Mouse (Mus musculus) heart, embryonic 16.5 days (tissue): ENCODE data around the gene Prss57. TPM values are rescaled to one million over a fixed set of nuclear protein-coding genes. Genes with fewer than 3 reads are reported as not detected.
A peak's percentile ranks its signal among the peaks of the same experiment; 100 is the strongest.

Experiments used
- ATAC-seq: fragments of 200-750 bp; cut with Nextera tagmentation; replicated peaks from 2 replicates; pipeline ENCODE4 v1.8.0; 2017; ENCODE audit warnings: moderate number of reproducible peaks; ENCODE audit not compliant: insufficient read depth, low FRiP score; ENCODE audit errors: extremely low read depth
- H3K27ac ChIP-seq: fragments of 300-500 bp; sonication (generic); 2 replicates; pipeline ENCODE4 v1.5.1; 2014; ENCODE audit warnings: mild to moderate bottlenecking, low read length, control low read depth, moderate library complexity
- H3K27me3 ChIP-seq: fragments of 300-500 bp; sonication (generic); 2 replicates; pipeline ENCODE4 v1.6.1; 2014; ENCODE audit warnings: low read length, mixed read lengths; ENCODE audit not compliant: control insufficient read depth, insufficient read depth
- H3K36me3 ChIP-seq: fragments of 300-500 bp; sonication (generic); 2 replicates; pipeline ENCODE4 v1.6.1; 2014; ENCODE audit not compliant: control insufficient read depth, insufficient read depth
- H3K4me1 ChIP-seq: fragments of 300-500 bp; sonication (generic); 2 replicates; pipeline ENCODE4 v1.6.1; 2014; ENCODE audit warnings: low read length, mixed read lengths; ENCODE audit not compliant: control insufficient read depth, insufficient read depth
- H3K4me2 ChIP-seq: fragments of 300-500 bp; sonication (generic); 2 replicates; pipeline ENCODE4 v1.6.1; 2014; ENCODE audit warnings: low read depth, mild to moderate bottlenecking, control low read depth, low read length
- H3K4me3 ChIP-seq: fragments of 300-500 bp; sonication (generic); 2 replicates; pipeline ENCODE4 v1.5.1; 2014; ENCODE audit warnings: mild to moderate bottlenecking, control low read depth, low read length
- H3K9ac ChIP-seq: fragments of 300-500 bp; sonication (generic); 2 replicates; pipeline ENCODE4 v1.6.1; 2014; ENCODE audit warnings: low read length, control low read depth
- H3K9me3 ChIP-seq: fragments of 300-500 bp; sonication (generic); replicated peaks from 2 replicates; pipeline ENCODE4 v1.6.1; 2016; ENCODE audit warnings: low read length; ENCODE audit not compliant: control insufficient read depth
- WGBS: fragments of 180-500 bp; shearing (Covaris S2); extraction: QIAGEN DNeasy Blood & Tissue Kit; methylation state at CpG from one replicate; pipeline ENCODE4 v1.1.7; 2014; 5-methylcytosine and 5-hydroxymethylcytosine counted together
- polyA plus RNA-seq: library from polyadenylated mRNA; unstranded; fragments of >200 nt; fragmentation: Nextera tagmentation; extraction: Ambion mirVana; gene quantifications from 2 replicates; pipeline ENCODE4 v1.2.1, GENCODE M21; 2015

Gene Prss57
- polyA plus RNA-seq, 1 experiment from 2014 or later = 7.9 TPM

DNA sequence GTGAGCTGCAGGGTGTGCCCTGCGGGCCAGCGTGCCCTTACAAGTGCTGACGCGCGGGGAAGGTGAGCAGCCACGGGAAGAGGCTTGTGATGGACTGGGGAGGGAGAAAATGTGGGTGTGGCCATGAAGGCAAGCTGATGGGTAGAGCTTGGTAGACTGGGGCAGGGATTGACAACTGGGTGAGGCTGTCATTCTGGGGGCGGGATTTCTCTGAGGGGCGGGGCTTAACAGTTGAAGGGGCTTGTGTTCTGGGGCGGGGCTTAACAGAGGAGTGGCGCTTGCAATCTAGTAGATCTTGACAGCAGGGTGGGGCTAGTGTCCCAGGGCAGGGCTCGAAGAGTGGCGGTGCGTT lies 10.1 kb downstream of the Prss57 start:
- H3K4me3 ChIP-seq = peak overlapping the region; percentile 53
- H3K4me1 ChIP-seq = peaks cover 26% of the 10 kb centered on the region
- H3K27me3 ChIP-seq = peaks cover 7% of the 10 kb centered on the region; the same call in 1 of the 2 replicates
- H3K36me3 ChIP-seq = no peaks in the 10 kb centered on the region
- no peak; the same call in 1 of the 2 replicates for ATAC-seq
- H3K4me2 ChIP-seq = peak overlapping the region; percentile 92
- H3K27ac ChIP-seq = no peak overlapping the region
- H3K9ac ChIP-seq = peak overlapping the region; percentile 51; the same call in 1 of the 2 replicates
- WGBS = 2% methylated on average over 13 of the region's 13 CpGs
- H3K9me3 ChIP-seq = no peaks in the 10 kb centered on the region

DNA sequence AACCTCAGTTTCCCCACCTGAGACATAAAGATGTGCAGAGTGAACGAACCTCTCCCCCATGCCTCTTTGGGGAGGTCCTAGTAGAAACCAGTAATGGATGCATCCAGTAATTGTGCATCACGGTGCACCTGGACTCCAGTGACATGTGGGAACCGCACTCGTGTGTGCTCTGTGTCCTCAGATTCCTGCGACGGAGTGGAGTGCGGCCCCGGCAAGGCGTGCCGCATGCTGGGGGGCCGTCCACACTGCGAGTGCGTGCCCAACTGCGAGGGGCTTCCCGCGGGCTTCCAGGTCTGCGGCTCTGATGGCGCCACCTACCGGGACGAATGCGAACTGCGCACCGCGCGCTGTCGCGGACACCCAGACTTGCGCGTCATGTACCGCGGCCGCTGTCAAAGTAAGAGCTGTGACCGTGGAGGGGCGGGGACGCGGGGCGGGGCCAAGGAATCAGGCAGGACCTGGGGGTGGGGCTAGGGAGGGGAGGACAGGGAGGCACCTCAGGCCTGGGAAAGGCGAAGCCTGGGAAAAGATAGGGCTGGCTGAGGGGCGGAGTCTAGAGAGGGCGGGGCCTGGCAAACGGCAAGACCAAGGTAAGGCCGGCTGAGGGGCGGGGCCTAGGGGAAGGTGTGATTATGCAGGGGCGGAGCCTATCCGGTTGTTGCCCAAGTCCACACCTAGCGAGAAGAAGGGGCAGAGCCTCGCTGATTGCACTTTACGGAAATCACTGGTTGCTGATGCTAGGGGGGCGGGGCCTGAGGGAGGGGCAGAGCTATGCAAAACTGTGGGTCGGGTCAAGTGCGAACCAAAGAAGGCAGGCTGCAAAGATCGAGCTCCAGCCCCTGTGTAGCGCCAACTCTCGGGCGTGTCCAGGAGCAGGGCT lies 10.7 kb downstream of the Prss57 start:
- Histone ChIP-seq H3K27ac (no peak overlapping the region), H3K4me2 (peak overlapping the region; percentile 92), H3K4me3 (peak overlapping the region; percentile 53), H3K27me3 (peaks cover 7% of the 10 kb centered on the region; the same call in 1 of the 2 replicates), H3K9ac (peak overlapping the region; percentile 51; the same call in 1 of the 2 replicates), H3K4me1 (peaks cover 26% of the 10 kb centered on the region), H3K9me3 (peaks cover 3% of the 10 kb centered on the region; the same call in 1 of the 2 replicates), H3K36me3 (no peaks in the 10 kb centered on the region)
- WGBS = 3% methylated on average over 54 of the region's 55 CpGs
- peak; percentile 77 for ATAC-seq

- H3K9ac ChIP-seq = no peak overlapping the region
- peaks cover 4% of the 10 kb centered on the region; the same call in 1 of the 2 replicates for H3K27me3 ChIP-seq
- H3K4me3 ChIP-seq = no peak overlapping the region
- no peak for ATAC-seq
- H3K36me3 ChIP-seq = no peaks in the 10 kb centered on the region
- no peak overlapping the region for H3K27ac ChIP-seq
- 31% methylated on average over 2 of the region's 2 CpGs for WGBS
- H3K9me3 ChIP-seq = peaks cover 5% of the 10 kb centered on the region; the same call in 1 of the 2 replicates
- H3K4me2 ChIP-seq = no peak overlapping the region
- peaks cover 26% of the 10 kb centered on the region for H3K4me1 ChIP-seq
Observed at GRCm38 (mm10) chr10:79779193-79779592, 11.6 kb downstream of the Prss57 start.

GRCm38 (mm10) chr10:79778006-79778405 lies 12.8 kb downstream of the Prss57 start:
- peak overlapping the region; percentile 56 for H3K4me3 ChIP-seq
- no peaks in the 10 kb centered on the region for H3K36me3 ChIP-seq
- H3K4me2 ChIP-seq = peak overlapping the region; percentile 73
- H3K9ac ChIP-seq = peak overlapping the region; percentile 48
- H3K9me3 ChIP-seq = peaks cover 5% of the 10 kb centered on the region; the same call in 1 of the 2 replicates
- peak overlapping the region; percentile 75 for H3K27ac ChIP-seq
- peak; percentile 47 for ATAC-seq
- H3K27me3 ChIP-seq = peaks cover 4% of the 10 kb centered on the region; the same call in 1 of the 2 replicates
- H3K4me1 ChIP-seq = peaks cover 26% of the 10 kb centered on the region
- WGBS = 7% methylated on average over 15 of the region's 15 CpGs

- H3K27ac ChIP-seq = peak within 1 kb of the TSS; percentile 75
- peak within 1 kb of the TSS; percentile 56 for H3K4me3 ChIP-seq
- H3K9me3 ChIP-seq = peaks cover 7% of the 10 kb centered on the region; the same call in 1 of the 2 replicates
- 2% methylated on average over 38 of the region's 39 CpGs for WGBS
- H3K4me1 ChIP-seq = peaks cover 26% of the 10 kb centered on the region
- peaks cover 4% of the 10 kb centered on the region; the same call in 1 of the 2 replicates for H3K27me3 ChIP-seq
- ATAC-seq = no peak
- peak within 1 kb of the TSS; percentile 77 for H3K9ac ChIP-seq
- H3K36me3 ChIP-seq = no peaks in the 10 kb centered on the region
- H3K4me2 ChIP-seq = peak within 1 kb of the TSS; percentile 73
Observed at GRCm38 (mm10) chr10:79777103-79777531, 13.6 kb downstream of the Prss57 start, which contains the start of gene Fstl3. Gene Fstl3, plus strand, starts transcription at chr10:79777272.

DNA sequence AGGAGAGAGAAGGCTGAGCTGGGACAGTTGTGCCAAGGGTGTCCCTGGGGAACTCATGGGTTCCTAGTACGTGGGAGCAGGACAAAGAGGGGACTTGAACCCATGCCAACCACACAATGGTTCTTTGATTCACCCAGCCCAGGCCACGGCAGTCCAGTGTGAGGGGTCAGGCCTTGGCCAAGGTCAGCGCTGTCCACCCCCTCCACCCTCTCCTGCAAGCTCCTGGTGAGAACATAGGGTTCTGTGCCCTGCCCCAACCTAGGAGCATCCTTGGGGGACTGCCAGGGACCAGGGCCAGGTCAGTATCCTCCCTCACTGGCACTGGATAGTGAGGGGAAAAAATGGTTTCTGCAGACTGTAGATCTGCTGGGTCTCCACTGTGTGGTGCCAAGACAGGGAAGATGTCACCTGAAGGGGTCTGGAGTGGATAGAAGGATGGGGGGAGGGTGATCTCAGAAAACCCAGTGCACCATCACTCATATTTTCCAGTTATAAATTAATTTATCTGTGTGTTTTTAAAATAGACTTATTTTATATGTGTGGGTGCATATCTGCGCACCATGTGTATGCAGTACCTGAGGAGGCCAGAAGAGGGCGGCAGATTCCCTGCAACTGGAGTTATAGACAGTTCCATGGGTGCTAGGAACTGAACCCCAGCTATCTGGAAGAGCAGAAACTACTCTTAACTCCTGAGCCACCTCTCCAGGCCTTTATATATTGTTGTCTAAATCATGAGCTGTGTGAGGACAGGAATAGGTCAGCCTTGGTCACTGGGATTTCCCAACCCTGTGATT lies 16.1 kb downstream of the Prss57 start:
- H3K9ac ChIP-seq = no peak overlapping the region
- H3K27me3 ChIP-seq = peaks cover 4% of the 10 kb centered on the region; the same call in 1 of the 2 replicates
- no peak overlapping the region for H3K4me3 ChIP-seq
- H3K27ac ChIP-seq = no peak overlapping the region
- 57% methylated on average over 5 of the region's 5 CpGs for WGBS
- peaks cover 19% of the 10 kb centered on the region for H3K4me1 ChIP-seq
- no peaks in the 10 kb centered on the region for H3K36me3 ChIP-seq
- peaks cover 7% of the 10 kb centered on the region; the same call in 1 of the 2 replicates for H3K9me3 ChIP-seq
- ATAC-seq = no peak
- H3K4me2 ChIP-seq = no peak overlapping the region

DNA sequence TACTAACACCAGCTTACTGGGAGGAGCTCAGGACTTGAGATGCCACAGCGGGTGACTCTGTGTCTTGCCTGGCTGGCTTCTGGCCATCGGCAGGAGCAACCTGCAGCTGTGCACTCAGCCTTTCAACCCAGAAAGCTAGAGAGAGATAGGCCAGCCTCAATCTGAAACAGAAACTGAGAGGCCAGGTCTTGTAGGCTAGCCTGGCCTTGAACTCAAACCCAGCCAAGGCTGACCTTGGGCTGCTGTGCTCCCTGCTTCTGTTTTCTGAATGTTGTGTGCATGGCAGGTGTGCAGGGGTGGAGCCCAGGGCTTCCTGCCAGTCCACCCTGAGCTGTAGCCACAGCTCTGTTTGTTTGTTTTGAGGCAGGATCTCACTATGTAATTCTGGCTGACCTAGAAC lies 17.6 kb downstream of the Prss57 start:
- Histone ChIP-seq H3K9me3 (peaks cover 7% of the 10 kb centered on the region; the same call in 1 of the 2 replicates), H3K4me2 (no peak overlapping the region), H3K4me3 (no peak overlapping the region), H3K36me3 (no peaks in the 10 kb centered on the region), H3K4me1 (peaks cover 17% of the 10 kb centered on the region), H3K9ac (no peak overlapping the region), H3K27me3 (no peaks in the 10 kb centered on the region), H3K27ac (no peak overlapping the region)
- 85% methylated on average over 2 of the region's 2 CpGs for WGBS
- no peak for ATAC-seq

DNA sequence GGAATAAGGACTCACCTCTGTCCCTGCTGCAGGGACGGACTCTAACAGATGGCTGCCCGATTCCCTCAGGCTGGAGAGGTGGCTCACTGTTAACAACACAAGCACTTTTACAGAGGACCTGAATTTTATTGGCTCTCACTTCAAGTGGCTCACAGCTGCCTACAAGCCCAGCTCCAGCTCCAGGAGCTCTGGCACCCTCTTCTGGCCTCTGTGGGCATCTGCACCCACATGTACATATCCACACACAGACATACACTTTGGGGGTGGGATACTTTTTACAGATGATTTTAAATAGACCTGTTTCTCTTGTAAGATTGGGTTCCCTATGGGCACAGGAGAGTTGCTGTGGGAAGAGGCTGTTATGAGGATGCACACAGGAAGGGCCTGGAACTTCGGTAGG lies 18.4 kb downstream of the Prss57 start:
- Histone ChIP-seq H3K4me3 (no peak overlapping the region), H3K36me3 (no peaks in the 10 kb centered on the region), H3K4me2 (no peak overlapping the region), H3K9ac (no peak overlapping the region), H3K9me3 (peaks cover 7% of the 10 kb centered on the region; the same call in 1 of the 2 replicates), H3K27ac (no peak overlapping the region), H3K4me1 (peaks cover 17% of the 10 kb centered on the region), H3K27me3 (no peaks in the 10 kb centered on the region)
- 90% methylated on average over 3 of the region's 3 CpGs for WGBS
- no peak for ATAC-seq
